Mouse (Mus musculus): Measurements from ENCODE around the gene Ptpn4.
A peak's percentile ranks its signal among the peaks of the same experiment; 100 is the strongest.

Gene Ptpn4

GRCm38 (mm10) chr1:119805984-119806383 lies 31.4 kb downstream of the Ptpn4 start:
- DNase-seq (ENCODE audit: low spot score in 2 of 2), result no peak

GRCm38 (mm10) chr1:119804586-119804985 lies 32.8 kb downstream of the Ptpn4 start:
- DNase-seq (ENCODE audit: low spot score in 2 of 2), result no peak

GRCm38 (mm10) chr1:119795174-119795573 lies 42.2 kb downstream of the Ptpn4 start:
- DNase-seq (ENCODE audit: low spot score in 2 of 2), result no peak

- no peak for DNase-seq (ENCODE audit: low spot score in 2 of 2)
These were observed 43.1 kb downstream of the Ptpn4 start for GRCm38 (mm10) chr1:119794342-119794741.

GRCm38 (mm10) chr1:119790616-119791015 lies 46.8 kb downstream of the Ptpn4 start:
- DNase-seq (ENCODE audit: low spot score in 2 of 2), result no peak

- no peak for DNase-seq (ENCODE audit: low spot score in 2 of 2)
These were observed 61.5 kb downstream of the Ptpn4 start for GRCm38 (mm10) chr1:119775915-119776314.

GRCm38 (mm10) chr1:119735692-119736091 lies 101.7 kb downstream of the Ptpn4 start:
- DNase-seq (ENCODE audit: low spot score in 2 of 2), result no peak

GRCm38 (mm10) chr1:119734801-119735200 lies 102.6 kb downstream of the Ptpn4 start:
- DNase-seq (ENCODE audit: low spot score in 2 of 2), result no peak

- DNase-seq (ENCODE audit: low spot score in 2 of 2), result no peak
These were observed 106.2 kb downstream of the Ptpn4 start for GRCm38 (mm10) chr1:119731166-119731565.

GRCm38 (mm10) chr1:119713017-119713416 lies 124.4 kb downstream of the Ptpn4 start:
- no peak for DNase-seq (ENCODE audit: low spot score in 2 of 2)

GRCm38 (mm10) chr1:119706471-119707217 lies 130.8 kb downstream of the Ptpn4 start:
- no peak for DNase-seq (ENCODE audit: low spot score in 2 of 2)

GRCm38 (mm10) chr1:119696860-119697259 lies 140.6 kb downstream of the Ptpn4 start:
- no peak for DNase-seq (ENCODE audit: low spot score in 2 of 2)

- DNase-seq (ENCODE audit: low spot score in 2 of 2), result no peak
These were observed 151.4 kb downstream of the Ptpn4 start for GRCm38 (mm10) chr1:119685773-119686558.

GRCm38 (mm10) chr1:119681663-119682213 lies 155.7 kb downstream of the Ptpn4 start:
- no peak for DNase-seq (ENCODE audit: low spot score in 2 of 2)

- peak in 1 of 2 experiments; percentile 17 for DNase-seq (ENCODE audit: low spot score in 2 of 2)
These were observed 162.4 kb downstream of the Ptpn4 start for GRCm38 (mm10) chr1:119674984-119675383.

- DNase-seq (ENCODE audit: low spot score in 2 of 2), result no peak
These were observed 170.5 kb downstream of the Ptpn4 start for GRCm38 (mm10) chr1:119666904-119667303.

- DNase-seq (ENCODE audit: low spot score in 2 of 2), result no peak
These were observed 183.1 kb downstream of the Ptpn4 start for GRCm38 (mm10) chr1:119654307-119654706.

- DNase-seq (ENCODE audit: low spot score in 2 of 2), result no peak
These were observed 187.0 kb downstream of the Ptpn4 start for GRCm38 (mm10) chr1:119650386-119650785.

- DNase-seq (ENCODE audit: low spot score in 2 of 2), result no peak
These were observed 187.8 kb downstream of the Ptpn4 start for GRCm38 (mm10) chr1:119649627-119650026.

GRCm38 (mm10) chr1:119648205-119649111 lies 189.0 kb downstream of the Ptpn4 start, which contains the start of gene Epb41l5:
Epb41l5 (minus strand) TSS chr1:119649000.
- DNase-seq (ENCODE audit: low spot score in 2 of 2), result peak; percentile 59 to 70

- DNase-seq (ENCODE audit: low spot score in 2 of 2), result no peak
These were observed 191.1 kb downstream of the Ptpn4 start for GRCm38 (mm10) chr1:119646356-119646755.

GRCm38 (mm10) chr1:119642367-119642766 lies 195.0 kb downstream of the Ptpn4 start:
- no peak for DNase-seq (ENCODE audit: low spot score in 2 of 2)

All from thymus, postnatal 10 days (tissue).